Comparison of ENCODE assay signal across 10 mouse cellular contexts in the genomic region with DNA sequence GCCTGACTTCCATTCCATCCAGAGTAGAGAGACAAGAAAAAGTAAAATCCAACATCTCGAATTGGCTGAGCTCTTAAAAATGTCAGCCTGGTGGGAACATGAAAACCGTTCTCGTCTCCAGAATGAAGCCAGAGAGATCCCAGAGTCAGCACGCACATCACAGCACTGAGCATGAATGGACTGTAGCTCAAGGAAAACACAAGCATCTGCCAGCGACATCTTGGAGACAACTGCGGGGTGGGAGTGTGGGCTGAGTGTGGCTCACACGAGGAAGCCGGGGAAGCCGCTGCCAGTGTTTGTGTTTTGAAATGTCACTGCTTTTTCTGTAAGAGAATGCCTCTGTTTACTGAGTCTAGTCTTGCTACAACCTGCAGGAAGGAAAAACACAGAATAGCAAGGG. TPM values are rescaled to one million over a fixed set of nuclear protein-coding genes. Genes with fewer than 3 reads are reported as not detected.
DNase-seq lines count a peak whose midpoint lies in the region; ATAC-seq and TF ChIP-seq lines count a peak whose summit lies in the region.
"Had no signal": no experiment of that assay in that cellular context is flagged by ENCODE, and none has a peak within 500 bp of the region (broad histone marks: within the 10 kb centered on the region; RNA-seq: fewer than 3 reads in every experiment).

No protein-coding gene starts in this region.

- H3K9ac ChIP-seq in hindbrain, embryonic 14.5 days = no peak overlapping the region; the same call in 1 of the 2 replicates
- H3K9ac ChIP-seq in hindbrain, embryonic 11.5 days (ENCODE audit: low read depth, low read length) = no peak overlapping the region
- no peak overlapping the region for H3K9ac ChIP-seq in hindbrain, postnatal 0 days (replicated peaks; ENCODE audit: low read length)
- H3K9ac ChIP-seq: limb, embryonic 12.5 days had no signal

- no peaks in the 10 kb centered on the region for H3K36me3 ChIP-seq in hindbrain, embryonic 14.5 days (replicated peaks; ENCODE audit: control insufficient read depth, insufficient read depth)
- H3K36me3 ChIP-seq in hindbrain, embryonic 11.5 days (ENCODE audit: control insufficient read depth, insufficient read depth, low read length) = no peaks in the 10 kb centered on the region
- no peaks in the 10 kb centered on the region for H3K36me3 ChIP-seq in hindbrain, postnatal 0 days (ENCODE audit: insufficient read depth, low read length)

- no peak for DNase-seq in hindbrain, embryonic 14.5 days (ENCODE audit: low spot score)
- DNase-seq in hindbrain, embryonic 11.5 days (ENCODE audit: low spot score) = no peak
- DNase-seq in brain, embryonic 14.5 days (ENCODE audit: low read depth) = peak; percentile 65
- DNase-seq in hindbrain, postnatal 0 days (ENCODE audit: low spot score) = peak; percentile 34
- DNase-seq in lung, postnatal 14 days = peak; percentile 43
- no peak for DNase-seq in adrenal gland, adult 8-10 months
- no peak for DNase-seq in thymus, postnatal 14 days
- DNase-seq: adrenal gland, adult 2 months had no signal

- no peak for TF ChIP-seq POLR2A in brain, embryonic 14.5 days (IDR thresholded peaks at IDR 0.05; ENCODE audit: borderline replicate concordance, extremely low read depth, insufficient read depth, insufficient read length, poor library complexity, severe bottlenecking)

- no peaks in the 10 kb centered on the region for H3K27me3 ChIP-seq in hindbrain, embryonic 14.5 days (ENCODE audit: control insufficient read depth, insufficient read depth, low read length)
- H3K27me3 ChIP-seq in hindbrain, embryonic 11.5 days (ENCODE audit: control insufficient read depth, insufficient read depth, low read length) = no peaks in the 10 kb centered on the region
- H3K27me3 ChIP-seq in hindbrain, postnatal 0 days (ENCODE audit: insufficient read depth, low read length) = no peaks in the 10 kb centered on the region
- H3K27me3 ChIP-seq: limb, embryonic 12.5 days had no signal

- no peak overlapping the region for H3K4me2 ChIP-seq in hindbrain, embryonic 14.5 days (replicated peaks)
- no peak overlapping the region for H3K4me2 ChIP-seq in hindbrain, embryonic 11.5 days (replicated peaks; ENCODE audit: low read depth, low read length)
- H3K4me2 ChIP-seq in hindbrain, postnatal 0 days (ENCODE audit: low read depth, low read length) = no peak overlapping the region
- H3K4me2 ChIP-seq: limb, embryonic 12.5 days had no signal

- WGBS in hindbrain, embryonic 14.5 days = 58% methylated on average over 9 of the region's 9 CpGs
- WGBS in hindbrain, embryonic 11.5 days = 68% methylated on average over 9 of the region's 9 CpGs
- 40% methylated on average over 9 of the region's 9 CpGs for WGBS in hindbrain, postnatal 0 days

- no peaks in the 10 kb centered on the region for H3K9me3 ChIP-seq in hindbrain, embryonic 14.5 days (ENCODE audit: control insufficient read depth, low read length)
- H3K9me3 ChIP-seq in hindbrain, embryonic 11.5 days (ENCODE audit: control insufficient read depth, low read length) = no peaks in the 10 kb centered on the region
- no peaks in the 10 kb centered on the region for H3K9me3 ChIP-seq in hindbrain, postnatal 0 days (ENCODE audit: low read length)
- H3K9me3 ChIP-seq: limb, embryonic 12.5 days had no signal

- H3K27ac ChIP-seq in hindbrain, embryonic 14.5 days = peak overlapping the region; percentile 43; the same call in 1 of the 2 replicates
- no peak overlapping the region for H3K27ac ChIP-seq in hindbrain, embryonic 11.5 days (ENCODE audit: low read depth, low read length)
- H3K27ac ChIP-seq in hindbrain, postnatal 0 days = 0 out of 2 replicates have a peak overlapping the region, but pooled peaks have one; percentile 3
- H3K27ac ChIP-seq: limb, embryonic 12.5 days had no signal

- no peak overlapping the region for H3K4me3 ChIP-seq in hindbrain, embryonic 14.5 days (replicated peaks; ENCODE audit: low read length)
- no peak overlapping the region for H3K4me3 ChIP-seq in hindbrain, embryonic 11.5 days (ENCODE audit: low read depth, low read length)
- H3K4me3 ChIP-seq in hindbrain, postnatal 0 days (ENCODE audit: low read length) = no peak overlapping the region
- H3K4me3 ChIP-seq: limb, embryonic 12.5 days had no signal

- H3K4me1 ChIP-seq in hindbrain, embryonic 14.5 days (replicated peaks; ENCODE audit: control insufficient read depth, insufficient read depth, low read length) = peaks cover 19% of the 10 kb centered on the region
- no peaks in the 10 kb centered on the region for H3K4me1 ChIP-seq in hindbrain, embryonic 11.5 days (replicated peaks; ENCODE audit: control insufficient read depth, insufficient read depth, low read length)
- H3K4me1 ChIP-seq in hindbrain, postnatal 0 days (ENCODE audit: insufficient read depth, low read length) = peaks cover 10% of the 10 kb centered on the region; the same call in 1 of the 2 replicates

- ATAC-seq in hindbrain, embryonic 14.5 days (ENCODE audit: low FRiP score) = no peak
- ATAC-seq in hindbrain, embryonic 11.5 days (ENCODE audit: low FRiP score) = no peak
- peak; percentile 69; the same call in 1 of the 2 replicates for ATAC-seq in hindbrain, postnatal 0 days
- no peak for ATAC-seq in cerebellum, adult (ENCODE audit: insufficient number of reproducible peaks, low FRiP score, low TSS enrichment)

- TF ChIP-seq CTCF in brain, embryonic 14.5 days (IDR thresholded peaks at IDR 0.05; ENCODE audit: borderline replicate concordance, extremely low read depth, insufficient read depth, insufficient read length) = no peak
- TF ChIP-seq CTCF in hindbrain, postnatal 0 days (IDR thresholded peaks at IDR 0.05; ENCODE audit: low read depth) = no peak

RNA-seq across cellular contexts. Expression of a gene that starts 32.7 kb away (rescaled TPM):
- 16.7 and 22.0 TPM in 2 replicates for polyA plus RNA-seq in hindbrain, embryonic 14.5 days (2014; fragmentation: Nextera tagmentation; extraction: Ambion mirVana)
- 12.0 and 12.6 TPM in 2 replicates for polyA plus RNA-seq in hindbrain, embryonic 11.5 days (2014; fragmentation: Nextera tagmentation; extraction: Ambion mirVana)
- polyA plus RNA-seq in brain, embryonic 14.5 days (2012; rRNA removed) = 11.9 and 15.3 TPM in 2 replicates
- 12.7 and 22.3 TPM in 2 replicates for total RNA-seq in hindbrain, postnatal 0 days (2014; rRNA removed)
- polyA plus RNA-seq in hindbrain, postnatal 0 days (2015; fragmentation: Nextera tagmentation; extraction: Ambion mirVana) = 16.5 and 17.3 TPM in 2 replicates
- total RNA-seq in adrenal gland, adult 8-10 months (2022) = 10 to 100 TPM; 11.0 to 35.2 (median 19.0) TPM

Comparison
In these comparisons a context has a peak if more than half of its experiments do, and no peak if none do; other contexts are left out.
1. DNase-seq: peak in brain, embryonic 14.5 days (single experiment), hindbrain, postnatal 0 days (single experiment) and lung, postnatal 14 days (single experiment); none in hindbrain, embryonic 14.5 days (single experiment), hindbrain, embryonic 11.5 days (single experiment), adrenal gland, adult 8-10 months (single experiment) and thymus, postnatal 14 days (single experiment).